Mouse (Mus musculus) thymus, adult 2 months (tissue): ENCODE results near the gene Sun1. TPM values are rescaled to one million over a fixed set of nuclear protein-coding genes. Genes with fewer than 3 reads are reported as not detected.

Experiments used
- DNase-seq: peaks from one replicate; pipeline ENCODE4 v3.0.0; 2021
- H3K27ac ChIP-seq: fragments of 200-500 bp; 2 replicates; pipeline ENCODE4 v1.5.1; 2012; ENCODE audit warnings: low read length, control low read depth; ENCODE audit not compliant: control insufficient read depth, insufficient read depth
- H3K27me3 ChIP-seq: fragments of 200-500 bp; 2 replicates; pipeline ENCODE4 v1.6.1; 2012; ENCODE audit warnings: mild to moderate bottlenecking, low read length, moderate library complexity, mixed read lengths; ENCODE audit not compliant: control insufficient read depth, insufficient read depth
- H3K36me3 ChIP-seq: fragments of 200-500 bp; 2 replicates; pipeline ENCODE4 v1.6.1; 2012; ENCODE audit warnings: mild to moderate bottlenecking, low read length, moderate library complexity; ENCODE audit not compliant: control insufficient read depth, insufficient read depth
- H3K4me1 ChIP-seq: fragments of 200-500 bp; replicated peaks from 2 replicates; pipeline ENCODE4 v1.6.1; 2012; ENCODE audit warnings: low read length; ENCODE audit not compliant: control insufficient read depth, insufficient read depth
- H3K4me3 ChIP-seq: fragments of 200-500 bp; 2 replicates; pipeline ENCODE4 v1.5.1; 2012; ENCODE audit warnings: mild to moderate bottlenecking, low read length, control low read depth, moderate library complexity; ENCODE audit not compliant: control insufficient read depth, insufficient read depth
- CTCF ChIP-seq: fragments of 200-500 bp; IDR thresholded peaks from 2 replicates; pipeline ENCODE4 v1.5.1; 2012; ENCODE audit warnings: mild to moderate bottlenecking, control low read depth, low read length, moderate library complexity, borderline replicate concordance; ENCODE audit not compliant: control insufficient read depth, poor library complexity, insufficient read depth; ENCODE audit errors: extremely low read depth
- POLR2A ChIP-seq: fragments of 200-500 bp; IDR thresholded peaks from 2 replicates; pipeline ENCODE4 v1.6.1; 2012; ENCODE audit warnings: mild to moderate bottlenecking, low read length, control low read depth, moderate library complexity; ENCODE audit not compliant: control insufficient read depth, poor library complexity, insufficient read depth; ENCODE audit errors: extremely low read depth
- WGBS: fragments of 180-500 bp; shearing (Covaris S2); methylation state at CpG from one replicate; pipeline ENCODE4 v1.1.7; 2018; 5-methylcytosine and 5-hydroxymethylcytosine counted together
- polyA plus RNA-seq: library from polyadenylated mRNA; depleted of rRNA; stranded (reverse); fragments of >200 nt; gene quantifications from 2 replicates; pipeline ENCODE4 v1.2.3, GENCODE M21; 2012

The Sun1 gene
- polyA plus RNA-seq, 1 experiment: 36.3 TPM

- no peak for DNase-seq
- H3K4me3 ChIP-seq: no peak overlapping the region
- H3K27ac ChIP-seq: no peak overlapping the region; the same call in 1 of the 2 replicates
- peaks cover 13% of the 10 kb centered on the region for H3K4me1 ChIP-seq
- H3K27me3 ChIP-seq: no peaks in the 10 kb centered on the region
- 62% methylated on average over 10 of the region's 10 CpGs for WGBS
- peaks cover 12% of the 10 kb centered on the region for H3K36me3 ChIP-seq
- TF ChIP-seq POLR2A: no peak
- TF ChIP-seq CTCF: no peak
Observed at GRCm38 (mm10) chr5:139174141-139174540, 26.3 kb upstream of the Sun1 start.

GRCm38 (mm10) chr5:139174556-139175547, 25.6 kb upstream of the Sun1 start:
- peaks cover 13% of the 10 kb centered on the region for H3K4me1 ChIP-seq
- WGBS: 2% methylated on average over 7 of the region's 10 CpGs
- no peaks in the 10 kb centered on the region for H3K27me3 ChIP-seq
- DNase-seq: no peak
- TF ChIP-seq CTCF: no peak
- peaks cover 12% of the 10 kb centered on the region for H3K36me3 ChIP-seq
- peak overlapping the region; percentile 35 for H3K27ac ChIP-seq
- no peak overlapping the region for H3K4me3 ChIP-seq

GRCm38 (mm10) chr5:139178895-139179631, 21.4 kb upstream of the Sun1 start:
- Histone ChIP-seq H3K4me1 (peaks cover 10% of the 10 kb centered on the region), H3K36me3 (peaks cover 24% of the 10 kb centered on the region; the same call in 1 of the 2 replicates), H3K27ac (no peak overlapping the region), H3K4me3 (no peak overlapping the region), H3K27me3 (no peaks in the 10 kb centered on the region)
- WGBS: 31% methylated on average over 11 of the region's 11 CpGs
- peak; percentile 94; the same call in 1 of the 2 replicates for TF ChIP-seq CTCF
- no peak for TF ChIP-seq POLR2A
- peak; percentile 81 for DNase-seq

- no peak overlapping the region for H3K4me3 ChIP-seq
- H3K27me3 ChIP-seq: no peaks in the 10 kb centered on the region
- 91% methylated on average over 2 of the region's 2 CpGs for WGBS
- peaks cover 51% of the 10 kb centered on the region for H3K36me3 ChIP-seq
- no peak overlapping the region for H3K27ac ChIP-seq
- no peak for DNase-seq
- no peaks in the 10 kb centered on the region for H3K4me1 ChIP-seq
- TF ChIP-seq POLR2A (no peak), CTCF (no peak)
Observed at GRCm38 (mm10) chr5:139183131-139183530, 17.3 kb upstream of the Sun1 start.

- Histone ChIP-seq H3K27me3 (no peaks in the 10 kb centered on the region), H3K36me3 (peaks cover 48% of the 10 kb centered on the region), H3K4me1 (no peaks in the 10 kb centered on the region), H3K4me3 (no peak overlapping the region), H3K27ac (no peak overlapping the region)
- TF ChIP-seq CTCF (no peak), POLR2A (no peak)
- 97% methylated on average over 9 of the region's 9 CpGs for WGBS
- DNase-seq: no peak
Observed at GRCm38 (mm10) chr5:139183601-139184000, 16.8 kb upstream of the Sun1 start.

GRCm38 (mm10) chr5:139184897-139185296, 15.5 kb upstream of the Sun1 start:
- H3K4me3 ChIP-seq: no peak overlapping the region
- peaks cover 48% of the 10 kb centered on the region for H3K36me3 ChIP-seq
- no peak for TF ChIP-seq CTCF
- TF ChIP-seq POLR2A: no peak
- WGBS: 90% methylated on average over 4 of the region's 4 CpGs
- no peaks in the 10 kb centered on the region for H3K4me1 ChIP-seq
- no peak overlapping the region for H3K27ac ChIP-seq
- DNase-seq: no peak
- no peaks in the 10 kb centered on the region for H3K27me3 ChIP-seq
